Mouse (Mus musculus) layer of hippocampus, adult 9-11 months (tissue): ENCODE measurements around the gene Cdc26.

ENCODE experiments used
- DNase-seq: peaks from one replicate; pipeline ENCODE4 v3.0.0; 2022

Gene Cdc26

GRCm38 (mm10) chr4:62360088-62360804 lies 48.2 kb downstream of the Cdc26 start, which contains the start of the genes Fkbp15 and Slc31a1:
Fkbp15 (minus strand) TSS chr4:62360548.
Slc31a1 (plus strand) TSS chr4:62360727.
- DNase-seq = peak; percentile 99

DNA sequence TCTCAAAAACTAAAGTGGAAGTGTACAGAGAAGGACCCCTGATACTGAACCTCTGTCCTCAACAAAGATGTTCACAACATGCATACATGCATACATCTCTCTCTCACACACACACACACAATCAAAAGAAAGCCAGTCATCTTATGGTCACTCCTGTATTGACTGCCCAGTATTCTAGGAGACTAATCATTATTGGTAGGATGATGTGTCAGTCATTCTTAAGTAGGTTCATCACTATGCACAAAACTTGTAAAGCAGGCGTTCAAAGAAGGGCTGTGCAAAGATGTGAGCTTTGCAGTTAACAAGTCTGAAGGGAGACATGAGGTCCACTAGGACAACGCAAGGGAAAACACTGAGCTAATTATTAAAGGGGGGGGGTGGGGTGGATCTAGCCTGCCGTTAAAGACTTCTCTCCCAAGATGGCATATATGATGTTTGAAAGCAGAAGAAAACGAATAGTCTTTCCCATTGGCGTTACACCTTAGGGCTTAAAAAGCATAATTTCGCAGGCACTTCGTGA lies 49.1 kb downstream of the Cdc26 start:
- DNase-seq = no peak

DNA sequence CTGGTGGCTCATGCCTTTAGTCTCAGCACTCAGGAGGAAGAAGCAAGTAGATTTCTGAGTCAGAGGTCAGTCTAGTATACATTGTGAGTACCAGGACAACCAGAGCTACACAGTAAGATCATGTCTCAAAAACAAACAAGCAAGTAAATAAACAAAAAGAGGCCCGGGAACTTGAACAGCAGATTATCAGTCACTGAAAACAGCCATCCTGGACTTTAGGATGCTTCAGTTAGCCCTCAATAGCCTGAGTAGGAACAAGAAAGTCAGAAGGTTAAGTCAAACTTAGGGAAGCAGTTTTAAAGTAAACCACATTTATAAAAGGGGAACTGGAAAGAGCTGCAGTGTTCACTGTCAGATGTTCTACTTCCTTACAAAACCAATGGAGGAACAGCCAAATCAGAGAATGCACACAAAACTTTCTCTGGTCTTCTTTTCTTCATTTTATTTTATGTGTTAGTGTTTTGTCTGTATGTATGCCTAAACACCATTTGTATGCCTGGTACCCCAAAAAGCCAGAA lies 50.8 kb downstream of the Cdc26 start:
- peak; percentile 9 for DNase-seq

GRCm38 (mm10) chr4:62349371-62349770 lies 59.1 kb downstream of the Cdc26 start:
- DNase-seq = no peak

GRCm38 (mm10) chr4:62348329-62348705 lies 60.1 kb downstream of the Cdc26 start:
- DNase-seq = no peak

- DNase-seq = no peak
Observed at GRCm38 (mm10) chr4:62347605-62348328, 60.7 kb downstream of the Cdc26 start.

GRCm38 (mm10) chr4:62345827-62346226 lies 62.6 kb downstream of the Cdc26 start:
- no peak for DNase-seq

DNA sequence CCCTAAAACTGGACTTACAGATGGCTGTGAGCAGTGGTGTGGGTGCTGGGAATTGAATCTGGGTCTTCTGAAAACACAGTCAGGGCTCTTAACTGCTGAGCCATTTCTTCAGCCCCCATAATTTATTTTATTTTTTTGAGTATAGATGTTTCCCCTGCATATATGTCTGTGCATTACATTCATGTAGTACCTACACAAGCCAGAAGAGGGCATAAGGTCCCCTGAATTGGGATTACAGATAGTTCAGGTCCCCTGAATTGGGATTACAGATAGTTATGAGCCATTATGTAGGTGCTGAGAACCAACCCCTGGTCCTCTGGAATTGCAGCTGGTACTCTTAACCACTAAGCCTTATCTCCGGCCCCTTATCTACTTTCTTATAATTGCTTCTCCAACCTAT lies 64.4 kb downstream of the Cdc26 start:
- no peak for DNase-seq

- no peak for DNase-seq
Observed at GRCm38 (mm10) chr4:62338536-62338935, 69.9 kb downstream of the Cdc26 start.
